Mouse (Mus musculus) liver, postnatal 0 days (tissue): ENCODE results near the gene Gnao1.

ENCODE experiments used
- CTCF ChIP-seq: sonication (generic); IDR thresholded peaks from 2 replicates; pipeline ENCODE4 v1.5.1; 2016; ENCODE audit warnings: antibody characterized with exemption, low read depth
- EP300 ChIP-seq: IDR thresholded peaks from 2 replicates; pipeline ENCODE4 v1.6.1; 2016; ENCODE audit warnings: antibody characterized with exemption, low read depth, mild to moderate bottlenecking

DNA sequence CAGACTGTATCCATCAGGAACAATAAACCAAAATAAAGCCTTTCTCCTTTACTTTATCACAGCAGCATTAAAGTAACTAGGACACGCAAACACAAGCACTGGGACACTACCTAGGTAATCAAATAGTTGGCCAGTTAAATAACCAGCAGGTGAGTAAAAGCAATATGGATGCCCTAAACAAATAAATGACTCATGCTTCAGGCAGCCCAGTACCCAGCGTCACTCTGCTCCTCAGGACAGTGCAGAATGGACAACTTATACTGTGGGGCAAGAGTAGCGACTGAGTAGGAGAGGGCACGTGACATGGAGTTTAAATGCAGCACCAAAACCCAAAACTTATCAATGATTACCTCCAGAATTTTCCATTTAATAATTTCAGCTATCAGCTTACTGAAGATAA is 180.0 kb downstream of the Gnao1 start:
- TF ChIP-seq EP300 (no peak), CTCF (no peak)
